Mouse (Mus musculus) neural tube, embryonic 10.5 days (tissue): ENCODE data around the gene Lrrc27.

Experiments
- DNase-seq: peaks from one replicate; pipeline ENCODE4 v3.0.0-alpha.2; 2017; ENCODE audit warnings: low spot score; ENCODE audit errors: extremely low spot score

Gene Lrrc27

DNA sequence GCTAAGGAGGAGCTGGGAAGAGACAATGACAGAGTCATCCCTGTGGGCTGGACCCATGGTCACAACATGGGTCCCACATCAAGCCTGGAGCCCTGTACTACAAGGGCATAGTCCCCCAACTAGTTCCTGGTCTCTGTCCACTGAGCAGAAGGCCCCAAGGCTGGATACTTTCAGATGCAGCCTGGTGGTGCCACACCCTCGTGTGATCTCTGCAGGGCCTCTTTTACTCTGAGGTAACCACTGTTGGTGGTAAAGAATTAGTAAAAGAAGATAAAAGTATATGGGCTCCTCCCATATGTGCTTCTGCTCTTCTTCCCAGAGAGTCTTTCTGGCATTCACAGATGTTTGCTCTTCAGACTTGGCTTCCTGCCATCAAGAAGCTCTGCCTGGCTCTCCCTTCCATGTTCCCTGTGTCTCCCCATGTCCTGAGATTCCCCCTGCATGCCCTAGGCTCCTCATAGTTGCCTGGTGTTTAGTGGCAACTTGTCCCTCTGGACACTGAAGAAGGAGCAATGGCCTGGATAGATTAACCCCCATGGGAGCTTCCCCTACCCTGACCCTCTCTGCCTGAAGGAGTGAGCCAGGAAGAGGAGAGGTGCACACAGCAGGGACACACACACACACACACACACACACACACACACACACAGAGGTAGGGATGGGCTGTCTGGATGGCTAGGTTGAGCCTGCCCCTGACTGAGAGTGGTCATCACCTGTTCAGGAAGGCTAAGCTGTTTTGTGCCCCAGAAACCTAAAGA, 60.0 kb downstream of the Lrrc27 start:
- DNase-seq: no peak

DNA sequence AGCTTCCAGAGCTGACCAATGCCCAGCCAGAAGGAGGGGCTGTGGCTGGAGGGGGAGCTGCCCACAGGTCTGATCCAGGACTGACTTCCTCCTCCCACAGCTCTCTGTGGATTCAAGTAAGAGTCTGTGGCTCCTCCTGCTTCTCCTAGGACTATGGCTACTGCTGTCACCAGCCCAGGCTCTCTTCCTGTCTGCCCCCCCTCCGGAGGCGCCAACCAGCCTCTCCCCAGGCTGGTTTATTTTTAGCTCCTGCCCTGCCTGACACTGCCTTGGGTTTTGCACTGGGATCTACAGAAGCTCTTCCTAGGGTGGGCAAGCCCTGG, 60.6 kb downstream of the Lrrc27 start:
- DNase-seq: no peak

DNA sequence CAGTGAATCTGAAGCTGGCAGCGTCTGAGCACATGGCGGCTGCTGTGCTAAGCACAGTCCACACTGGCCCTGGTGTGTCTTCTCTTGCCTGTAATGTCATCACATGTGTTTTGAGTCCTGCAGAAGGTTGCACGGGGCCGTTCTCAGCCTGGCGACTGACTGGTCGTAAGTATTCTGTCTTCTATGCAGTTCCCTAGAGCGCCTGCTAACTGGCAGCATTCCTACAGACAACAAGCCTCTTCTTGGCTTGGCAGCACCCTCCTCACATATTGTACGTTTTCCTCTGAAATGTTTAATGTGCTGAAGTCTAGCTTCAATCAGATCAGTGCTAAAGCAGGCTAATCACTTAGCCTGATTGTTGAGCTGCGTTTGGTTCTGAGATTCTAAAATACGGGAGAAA, 62.8 kb downstream of the Lrrc27 start:
- no peak for DNase-seq

DNA sequence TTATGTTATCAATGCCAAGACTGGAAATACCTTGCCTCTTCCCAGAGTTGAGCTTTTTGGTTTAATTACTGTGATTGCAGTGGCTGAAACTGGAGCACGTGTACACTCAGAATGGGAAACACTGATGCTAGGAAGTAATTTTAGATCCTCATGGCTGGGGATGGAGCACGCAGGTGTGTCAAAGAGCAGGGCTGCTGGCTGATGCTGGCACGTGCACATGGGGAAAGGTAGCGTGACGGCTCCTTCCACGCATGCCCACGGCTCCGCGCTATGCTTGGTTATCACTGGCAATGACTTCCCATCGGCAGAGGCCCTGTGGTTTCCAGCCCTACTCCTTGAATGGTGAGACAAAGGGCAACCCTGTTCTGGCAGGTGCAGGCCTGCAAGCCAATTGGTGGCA, 63.4 kb downstream of the Lrrc27 start:
- DNase-seq: no peak

DNA sequence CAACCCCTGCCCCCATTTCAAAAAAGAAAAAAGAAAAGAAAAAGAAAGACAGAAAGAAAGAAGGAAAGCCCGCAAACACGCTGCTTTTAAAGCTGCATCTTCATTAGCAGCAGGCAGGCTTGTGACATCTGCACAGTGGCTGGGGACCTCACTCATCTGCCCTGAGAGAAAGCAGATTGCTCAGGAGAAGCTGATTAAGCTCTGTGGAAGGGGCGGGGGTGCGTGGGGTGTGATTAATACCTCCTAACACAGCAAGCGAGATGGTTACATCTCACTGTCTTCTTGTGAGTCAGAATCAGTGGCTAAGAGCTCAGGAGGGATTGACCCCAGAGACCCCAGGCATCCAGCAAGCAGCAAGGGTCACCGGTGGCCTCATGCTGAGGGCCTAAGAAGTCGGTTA, 64.7 kb downstream of the Lrrc27 start:
- DNase-seq: no peak

DNA sequence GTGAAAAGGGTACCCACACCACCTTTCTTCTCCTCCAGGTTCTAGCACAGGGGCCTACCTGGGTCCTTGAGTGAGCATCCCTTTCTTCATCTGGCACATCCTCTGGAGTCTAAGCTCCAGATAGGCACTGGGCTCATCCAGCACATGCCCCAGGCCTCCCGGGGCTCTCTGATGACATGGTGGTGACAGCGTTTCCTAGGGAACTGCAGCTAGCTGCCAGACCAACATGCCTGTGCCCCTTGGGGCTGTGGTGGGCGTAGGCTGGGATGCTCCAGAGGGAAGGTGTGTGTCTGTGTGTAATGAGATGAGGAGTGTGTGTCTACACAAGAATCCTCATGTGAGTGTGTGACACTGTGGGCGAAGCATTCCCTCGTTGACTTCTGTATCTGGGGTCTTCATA, 66.8 kb downstream of the Lrrc27 start:
- no peak for DNase-seq

DNA sequence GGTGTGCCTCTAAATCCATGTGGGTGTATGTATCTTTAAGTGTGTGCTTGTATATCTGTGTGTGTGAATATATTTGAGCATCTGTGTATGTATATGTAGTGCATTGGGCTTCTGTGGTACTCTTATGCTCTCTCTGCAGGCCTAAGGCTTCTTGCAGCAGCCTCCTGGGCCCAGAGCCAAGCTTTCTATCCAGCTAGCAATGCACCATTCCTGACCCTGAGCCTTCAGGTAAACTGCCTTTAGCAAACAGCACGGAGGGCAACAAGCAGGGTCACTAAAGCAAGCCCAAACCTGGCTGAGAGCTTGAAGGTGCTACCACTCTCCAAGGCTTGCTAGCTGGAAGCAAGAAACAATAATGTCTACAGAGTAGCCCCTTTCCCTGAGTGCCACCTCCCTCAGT, 67.3 kb downstream of the Lrrc27 start:
- no peak for DNase-seq

DNA sequence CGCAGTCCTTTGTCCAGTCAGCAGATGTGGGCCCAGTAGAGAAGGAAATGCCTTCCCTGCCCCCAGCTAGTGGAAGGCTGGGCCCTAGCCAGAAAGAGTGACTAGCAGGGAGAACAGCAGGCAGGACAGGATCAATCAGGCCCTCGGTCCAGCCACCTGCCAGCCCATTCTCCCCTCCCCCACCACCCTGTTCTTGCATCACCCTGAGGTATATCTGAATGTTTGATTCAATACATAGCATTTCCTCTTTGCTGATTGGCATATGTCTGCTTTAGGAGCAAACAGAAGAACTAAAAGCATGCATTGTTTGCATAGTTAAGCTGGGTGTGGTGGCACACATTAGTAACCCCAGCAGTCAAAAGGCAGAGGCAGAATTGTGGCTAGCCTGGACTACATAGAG, 68.4 kb downstream of the Lrrc27 start:
- no peak for DNase-seq

DNA sequence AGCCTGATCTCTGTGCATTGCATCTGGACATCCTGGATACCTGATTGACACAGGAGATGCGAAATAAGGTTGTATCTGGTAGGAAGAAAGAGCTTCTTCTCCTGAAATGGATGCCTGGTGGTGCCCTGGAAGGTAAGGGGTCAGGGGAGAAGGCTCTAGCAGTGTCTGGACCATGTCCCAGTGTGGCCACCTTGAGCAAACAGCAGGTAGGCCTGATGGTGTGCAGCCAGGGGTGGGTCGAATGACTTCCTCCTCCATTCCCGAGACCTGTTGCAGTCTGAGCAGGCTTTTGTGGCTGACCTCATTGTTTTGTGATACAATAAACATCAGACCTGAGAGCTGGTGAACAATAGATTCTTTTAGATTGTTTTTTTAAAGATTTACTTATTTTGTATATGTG, 69.2 kb downstream of the Lrrc27 start:
- no peak for DNase-seq

DNA sequence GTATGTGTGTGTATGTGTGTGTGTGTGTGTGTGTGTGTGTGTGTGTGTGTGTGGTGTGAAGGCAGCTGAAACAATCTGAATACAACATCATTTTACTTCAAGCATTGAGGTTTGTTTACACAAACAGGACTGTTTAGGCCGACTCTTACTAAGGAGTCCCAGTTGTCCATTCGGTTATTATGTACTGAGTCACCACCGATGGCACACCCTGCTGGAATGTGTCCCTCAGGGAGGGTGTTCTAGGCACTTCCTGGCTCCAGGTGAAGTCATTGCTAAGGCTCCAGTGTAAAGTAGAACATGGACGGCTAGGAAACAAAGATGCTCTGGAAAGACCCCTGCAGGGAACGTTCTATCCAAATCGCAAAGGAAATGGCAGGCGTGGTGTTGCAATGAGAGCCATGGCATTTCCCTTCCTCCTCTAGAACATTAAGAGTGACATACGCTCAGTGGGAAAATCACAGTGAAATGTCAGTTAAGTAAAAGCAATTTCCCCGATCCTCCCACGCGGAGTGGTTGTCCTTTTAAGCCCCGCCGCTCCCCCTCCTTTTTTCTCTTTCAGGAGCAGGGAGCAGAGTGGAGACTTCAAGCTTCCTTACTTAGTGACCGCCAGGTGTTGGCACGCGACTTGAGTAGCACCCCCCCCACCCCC, 72.6 kb downstream of the Lrrc27 start:
- DNase-seq: no peak

DNA sequence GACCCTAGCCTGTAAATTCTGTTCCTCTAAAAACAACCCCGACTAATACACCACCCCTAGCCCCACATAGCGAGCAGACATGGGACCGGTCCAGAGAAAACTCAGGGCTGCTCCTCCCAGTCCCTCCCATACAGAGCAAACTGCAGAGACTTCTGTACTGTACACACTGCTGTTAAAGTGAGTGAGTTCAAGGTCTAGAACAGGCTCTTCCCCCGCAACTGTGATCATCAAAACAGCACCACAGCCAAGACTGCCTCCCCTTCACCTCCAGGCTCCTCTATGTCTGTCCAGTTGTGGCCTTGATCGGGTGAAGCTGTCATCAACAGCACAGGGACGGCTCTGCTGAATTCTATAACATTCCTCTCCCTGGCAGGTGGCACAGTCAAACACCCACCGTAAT, 75.8 kb downstream of the Lrrc27 start:
- no peak for DNase-seq
